Mouse (Mus musculus) erythroid progenitor cell, adult 5-6 weeks (primary cell): ENCODE measurements around the gene Sirt4. TPM values are rescaled to one million over a fixed set of nuclear protein-coding genes. Genes with fewer than 3 reads are reported as not detected.
A peak's percentile ranks its signal among the peaks of the same experiment; 100 is the strongest.
"Not testable (repeated sequence)": the region's sequence is repeated elsewhere in the genome, so short reads cannot be mapped to it uniquely, and the experiment has no call there.

Source experiments
- ATAC-seq: replicated peaks from 2 replicates; pipeline ENCODE4 v1.8.0; 2016; ENCODE audit warnings: moderate number of reproducible peaks, mild to moderate bottlenecking, moderate TSS enrichment, inconsistent platforms; ENCODE audit not compliant: poor library complexity, low FRiP score, severe bottlenecking
- total RNA-seq, 2 experiments: library from RNA; stranded (forward) in 1 of 2; stranded (reverse) in 1 of 2; fragments of 150-400 nt in 1 of 2; fragments of 186-747, 209-891 nt in 1 of 2; gene quantifications; 2 replicates each; pipeline versions ENCODE4 v1.2.3 to v1.2.4; 2015 to 2017; ENCODE audit warnings: low replicate concordance in 2 of 2

Gene Sirt4
- total RNA-seq (2015; ENCODE audit: low replicate concordance) (1.8 TPM in 1 of 2 replicates, not detected in the other), total RNA-seq (2017; ENCODE audit: low replicate concordance) (3.3 TPM in 1 of 2 replicates, not detected in the other)

DNA sequence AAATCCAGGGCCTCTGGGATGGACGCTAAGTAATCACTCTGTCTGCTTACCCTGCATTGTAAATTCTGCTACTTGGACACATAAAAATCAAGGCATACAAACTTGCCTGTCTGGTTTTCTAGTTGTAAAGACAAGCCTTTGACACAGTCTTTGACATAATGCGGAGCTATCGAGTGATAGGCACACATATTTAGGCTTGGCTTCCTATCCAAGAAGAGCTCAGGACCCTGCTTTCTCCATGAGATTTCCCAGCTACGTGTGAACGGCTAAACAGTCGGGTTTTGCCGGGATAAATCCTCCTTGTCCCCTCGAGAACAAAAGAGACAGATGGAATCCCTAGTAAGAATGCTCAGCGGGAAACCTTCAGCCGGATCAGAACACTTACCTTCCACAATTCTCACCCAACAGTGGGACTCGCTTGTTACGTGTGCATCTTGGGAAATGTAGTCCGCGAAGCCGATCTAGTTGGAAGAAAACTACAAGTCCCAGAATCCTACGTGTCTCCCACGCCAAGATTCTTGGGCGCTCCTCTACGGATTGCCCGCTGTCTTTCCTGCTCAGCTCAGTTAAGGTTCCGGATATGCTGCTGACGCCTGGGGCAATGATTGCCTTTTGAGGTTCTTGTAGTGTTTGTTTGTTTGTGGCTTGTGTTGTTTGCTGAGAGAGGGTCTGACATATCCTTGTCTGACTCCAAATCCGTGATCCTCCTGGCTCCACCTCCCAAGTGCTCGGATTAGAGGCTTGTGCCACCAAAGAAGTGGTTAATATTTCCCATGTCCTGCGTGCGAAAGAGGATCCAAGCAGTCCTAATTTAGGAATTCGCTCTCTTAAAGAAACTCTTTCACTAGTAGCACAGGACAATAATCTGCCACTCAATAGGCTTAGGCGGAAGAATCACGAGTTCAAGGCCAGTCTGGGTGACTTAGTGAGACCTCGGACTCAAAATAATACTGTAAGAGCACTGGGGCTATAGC, at the start of gene Sirt4:
TSS of gene Sirt4 (minus strand) at position 779 of the 974 bp plus-strand sequence.
- peak; percentile 96 for ATAC-seq

DNA sequence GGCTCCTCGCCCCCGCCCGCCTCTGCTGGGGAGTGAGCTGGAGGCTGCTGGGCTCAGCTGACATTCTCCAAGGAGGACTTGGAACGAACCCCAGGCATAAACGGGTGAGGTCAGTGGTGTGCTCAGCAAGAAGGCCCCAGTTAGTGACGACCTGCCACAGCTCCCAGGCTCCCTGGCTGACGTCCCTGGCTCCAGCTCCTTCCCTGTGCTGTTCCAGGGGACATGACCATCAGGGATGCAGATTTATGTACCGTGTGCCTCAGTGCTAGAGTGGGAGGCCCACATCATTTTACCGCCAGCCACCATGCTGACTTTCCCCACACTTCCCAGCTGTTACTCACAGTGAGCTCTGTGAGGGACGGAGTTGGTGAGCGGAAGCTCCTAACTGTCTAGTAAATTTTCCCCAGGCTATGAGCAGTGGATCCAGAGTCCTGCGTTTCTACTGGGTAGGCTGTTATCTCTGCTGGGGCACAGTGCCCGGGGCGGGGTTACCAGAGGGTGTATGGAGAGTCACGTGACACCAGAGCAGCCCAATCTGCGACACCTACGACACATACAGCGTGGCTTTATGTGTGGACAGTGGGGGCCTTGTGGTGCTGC, 47.2 kb upstream of the Sirt4 start:
- ATAC-seq = peak; percentile 92

DNA sequence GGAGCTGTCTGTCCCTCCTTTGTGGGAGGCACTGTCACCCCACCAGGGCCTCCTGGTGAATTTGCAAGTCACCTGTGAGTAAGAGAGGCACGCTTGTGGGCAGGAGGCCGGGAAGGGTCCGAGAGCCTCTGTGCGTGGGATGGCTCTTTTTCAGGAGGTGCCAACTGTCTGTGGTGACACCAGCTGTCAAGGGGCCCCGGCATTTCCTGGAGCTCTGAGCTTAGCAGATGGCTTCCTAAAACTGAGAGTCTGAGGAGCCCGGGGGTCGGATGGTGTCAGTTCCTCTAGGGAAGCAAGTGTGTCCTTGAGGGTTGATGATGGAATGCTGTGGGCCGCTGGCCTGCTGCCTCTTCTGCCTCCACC, 45.9 kb upstream of the Sirt4 start:
- ATAC-seq = no peak

DNA sequence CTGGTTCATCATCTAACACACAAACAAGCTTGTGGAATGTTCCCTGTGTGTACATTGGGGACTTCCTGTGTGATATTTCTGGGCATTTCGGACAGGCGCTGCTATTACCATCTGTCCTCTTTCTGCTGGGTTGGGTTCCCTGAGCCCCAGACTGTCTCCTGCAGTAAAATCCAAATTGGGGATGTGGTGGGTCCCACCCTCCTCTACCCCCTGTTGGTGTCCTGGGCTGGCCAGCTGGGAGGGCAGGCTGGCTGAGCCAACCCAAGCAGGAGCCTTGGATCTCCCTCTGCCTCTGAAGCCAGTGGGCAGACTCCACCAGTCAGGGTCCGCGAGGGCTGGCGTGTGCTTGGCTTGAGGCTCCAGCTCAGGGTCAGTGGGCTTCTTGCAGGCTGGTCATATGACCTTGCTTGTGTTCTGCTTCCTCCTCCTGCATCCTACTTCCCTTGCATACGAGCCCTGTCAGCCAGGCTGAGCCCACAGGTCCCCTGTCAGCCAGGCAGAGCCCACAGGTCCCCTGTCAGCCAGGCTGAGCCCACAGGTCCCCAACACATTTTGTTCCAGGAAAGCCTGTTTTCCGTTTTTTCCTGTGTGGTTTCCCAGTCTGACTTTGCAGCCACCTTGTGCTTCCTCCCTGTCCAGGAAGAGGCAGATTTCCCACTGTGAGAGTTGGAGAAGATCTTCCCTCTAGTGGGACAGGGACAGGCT, 45.4 kb upstream of the Sirt4 start:
- ATAC-seq = no peak

DNA sequence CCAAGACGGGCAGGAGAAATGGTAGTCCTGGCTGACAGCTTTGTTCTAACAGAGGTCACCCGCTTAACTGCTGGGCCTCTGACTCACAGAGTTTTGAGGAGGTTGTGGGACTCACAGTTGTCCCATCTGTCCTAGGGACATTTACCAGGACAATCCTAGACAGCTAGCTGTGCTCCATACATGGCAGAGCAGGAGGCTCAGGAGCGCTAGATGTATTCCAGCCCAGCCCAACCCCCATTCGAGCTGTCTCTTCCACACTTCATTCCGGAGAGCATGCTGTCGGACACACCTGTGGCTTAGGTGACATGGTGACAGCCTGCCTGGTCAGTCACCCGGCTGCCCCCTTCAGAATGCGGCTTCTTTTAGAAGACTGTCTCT, 44.8 kb upstream of the Sirt4 start:
- no peak for ATAC-seq

DNA sequence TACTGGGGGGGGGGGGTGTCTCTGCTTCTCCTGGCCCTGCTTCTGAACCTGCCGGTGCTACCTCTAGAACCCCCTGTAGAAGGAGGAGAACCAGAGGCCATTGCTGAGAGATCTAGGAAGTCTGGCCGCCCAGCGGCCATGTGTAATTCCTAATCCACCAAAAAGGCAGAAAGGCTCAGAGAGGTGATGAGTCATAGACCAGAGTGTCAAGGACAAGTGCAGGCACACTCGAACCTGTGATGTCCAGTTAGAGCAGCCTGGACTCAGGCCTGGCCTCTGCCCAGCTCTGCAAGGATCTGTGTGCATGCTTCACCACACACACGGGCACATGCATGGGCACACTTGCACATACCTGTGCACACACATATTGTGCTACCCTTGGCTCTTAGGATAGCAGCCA, 43.6 kb upstream of the Sirt4 start:
- ATAC-seq = no peak

DNA sequence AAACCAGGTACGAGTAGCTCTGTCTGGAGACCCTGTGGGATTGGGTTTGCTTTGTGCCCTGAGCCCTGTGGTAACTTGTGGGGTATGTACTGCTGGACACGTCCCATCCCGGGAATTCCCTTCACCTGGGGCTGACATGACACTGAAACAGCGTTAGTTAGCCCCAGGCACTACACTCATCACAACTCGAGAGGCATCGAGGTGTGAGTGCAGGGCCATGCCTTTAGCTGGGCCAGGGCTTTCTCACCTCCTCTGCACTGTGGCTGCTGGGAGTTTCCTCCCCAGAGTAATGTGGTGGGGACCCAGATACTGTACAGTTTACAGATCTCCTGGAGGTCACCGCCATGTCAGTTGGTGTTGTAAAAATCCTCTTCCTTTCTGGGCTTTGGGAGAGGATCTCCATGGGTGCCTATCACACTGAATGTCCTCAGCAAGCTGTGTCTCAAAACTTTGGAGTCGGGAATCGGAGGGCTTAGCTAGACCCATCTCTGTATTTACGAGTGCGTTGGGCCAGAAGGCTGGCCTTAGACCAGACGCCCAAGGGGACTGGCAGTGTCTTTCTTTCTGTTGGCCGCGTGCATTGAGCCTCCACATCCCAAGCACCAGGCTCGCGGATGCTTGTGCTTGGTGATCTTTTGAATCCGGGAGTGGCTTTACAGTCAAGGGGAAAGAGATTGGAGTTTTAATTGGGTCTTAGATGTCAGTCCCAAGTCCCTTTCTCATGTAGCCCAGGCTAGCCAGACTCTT, 42.1 kb upstream of the Sirt4 start:
- no peak for ATAC-seq

DNA sequence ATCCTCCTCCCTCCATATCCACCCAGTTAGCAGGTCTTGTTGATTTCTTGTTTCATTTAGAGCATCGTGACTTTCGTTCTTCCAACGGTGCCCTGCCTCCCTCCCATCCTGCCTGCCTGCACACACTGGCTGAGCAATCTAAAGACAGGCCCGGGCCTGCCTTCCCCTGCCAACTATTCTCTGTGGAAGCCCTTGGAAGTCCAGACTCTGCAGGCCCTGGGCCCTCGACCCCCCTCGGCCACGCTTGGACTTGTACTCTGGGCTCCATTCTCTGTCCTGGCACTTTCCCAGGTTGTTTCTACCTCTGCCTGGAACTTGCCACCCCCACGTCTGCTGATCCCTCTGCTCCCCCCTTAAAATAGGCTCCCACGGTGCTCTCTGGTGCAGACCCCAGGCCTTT, 41.4 kb upstream of the Sirt4 start:
- ATAC-seq = no peak

DNA sequence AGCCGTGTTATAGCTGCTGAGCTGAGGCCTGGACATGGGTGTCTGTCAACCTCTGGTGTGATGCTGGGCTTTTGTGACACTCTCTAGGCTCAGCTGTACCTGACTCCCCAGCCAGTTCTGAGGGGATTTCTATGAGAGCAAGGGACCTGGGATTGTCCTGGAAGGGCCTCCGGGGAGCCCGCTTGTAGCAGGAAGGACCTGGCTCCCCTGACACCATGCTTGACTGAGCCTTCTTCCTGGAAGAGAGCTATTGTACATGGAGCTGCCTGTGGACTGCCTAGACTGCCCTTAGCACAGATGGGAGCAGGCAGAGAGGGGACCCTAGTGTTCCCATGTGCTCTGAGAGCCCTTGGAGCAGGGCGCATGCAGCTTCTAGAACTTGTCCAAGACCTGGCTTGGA, 40.9 kb upstream of the Sirt4 start:
- ATAC-seq = no peak

DNA sequence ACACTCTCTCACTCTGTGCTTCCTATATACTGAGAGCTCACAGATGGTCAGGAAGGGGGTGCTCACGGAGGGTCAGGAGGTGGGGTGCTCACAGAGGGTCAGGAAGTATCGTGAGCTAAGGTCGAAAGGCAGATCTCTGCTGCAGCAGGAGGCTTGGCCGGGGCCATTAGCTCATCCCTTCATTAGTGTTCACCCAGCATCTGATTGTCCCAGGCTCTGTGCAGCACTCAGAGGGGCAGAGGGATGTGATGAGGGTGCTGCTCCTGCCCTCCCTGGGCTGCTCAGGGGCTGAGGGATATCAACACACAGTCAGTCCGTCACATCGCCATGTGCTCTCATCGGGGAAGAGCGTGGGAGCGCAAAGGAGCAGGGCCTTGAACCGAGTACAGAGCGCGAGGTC, 39.9 kb upstream of the Sirt4 start:
- no peak for ATAC-seq

DNA sequence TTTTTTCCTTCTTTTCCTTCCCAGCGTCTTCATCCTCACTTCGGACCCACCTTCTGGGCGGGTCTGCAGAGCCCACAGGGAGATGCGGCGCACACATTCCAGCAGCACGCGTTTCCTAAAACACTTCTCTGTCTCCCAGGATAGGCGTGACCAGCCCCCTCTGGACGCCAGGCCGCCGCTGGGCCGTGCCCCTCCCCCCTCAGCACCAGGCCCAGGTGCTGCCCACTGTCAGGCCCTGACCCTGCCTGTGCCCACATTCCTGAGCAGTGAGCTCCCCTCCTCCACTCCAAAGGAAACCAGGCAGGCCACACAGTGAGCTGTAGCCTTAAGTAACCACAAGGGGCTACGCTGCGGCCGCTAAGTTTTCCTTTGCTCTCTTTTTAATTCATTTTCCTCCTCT, 39.4 kb upstream of the Sirt4 start:
- ATAC-seq = no peak

DNA sequence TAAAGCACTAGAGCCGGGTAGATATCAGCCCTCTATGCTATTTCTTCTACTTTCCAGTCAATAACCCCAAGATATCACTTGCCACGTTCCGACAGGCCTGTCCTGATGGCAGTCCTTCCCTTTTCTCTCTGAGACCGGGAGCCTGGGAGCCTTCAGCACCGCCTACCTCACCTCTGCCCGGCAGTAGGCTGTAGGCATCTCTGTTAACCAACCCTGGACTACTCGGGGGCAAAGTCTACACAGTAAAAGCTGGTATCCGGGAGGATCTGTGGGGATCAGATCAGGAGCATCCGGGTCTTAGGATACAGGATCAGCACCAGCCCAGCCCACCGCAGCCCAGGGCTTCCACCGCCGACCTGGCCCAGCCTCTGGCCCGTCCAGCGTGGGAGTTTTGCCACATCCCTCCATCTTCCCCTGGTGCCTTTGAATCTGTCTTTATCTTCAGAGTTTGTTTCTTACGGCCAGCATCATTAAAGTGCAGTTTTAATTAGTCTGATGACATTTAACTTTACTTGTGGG, 38.5 kb upstream of the Sirt4 start:
- ATAC-seq = no peak

DNA sequence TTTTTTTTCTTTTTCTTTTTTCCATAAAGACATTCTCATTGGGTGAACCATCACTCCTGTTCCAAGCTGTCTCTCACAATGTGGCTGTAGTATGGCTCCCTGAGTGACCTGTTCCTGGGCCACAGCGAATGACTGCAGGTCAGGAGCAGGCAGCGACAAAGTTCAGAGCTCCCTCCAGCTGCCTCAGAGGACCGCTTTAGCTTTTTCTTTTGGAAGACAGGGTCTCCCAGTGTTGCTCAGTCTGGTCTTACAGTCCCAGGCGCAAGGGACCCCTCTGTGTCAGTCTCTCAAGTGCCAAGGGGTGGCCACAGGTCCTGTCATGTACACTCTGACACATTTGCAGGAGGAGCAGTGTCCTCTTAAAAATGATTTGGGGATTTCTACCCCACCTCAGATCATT, 38.0 kb upstream of the Sirt4 start:
- ATAC-seq = no peak

DNA sequence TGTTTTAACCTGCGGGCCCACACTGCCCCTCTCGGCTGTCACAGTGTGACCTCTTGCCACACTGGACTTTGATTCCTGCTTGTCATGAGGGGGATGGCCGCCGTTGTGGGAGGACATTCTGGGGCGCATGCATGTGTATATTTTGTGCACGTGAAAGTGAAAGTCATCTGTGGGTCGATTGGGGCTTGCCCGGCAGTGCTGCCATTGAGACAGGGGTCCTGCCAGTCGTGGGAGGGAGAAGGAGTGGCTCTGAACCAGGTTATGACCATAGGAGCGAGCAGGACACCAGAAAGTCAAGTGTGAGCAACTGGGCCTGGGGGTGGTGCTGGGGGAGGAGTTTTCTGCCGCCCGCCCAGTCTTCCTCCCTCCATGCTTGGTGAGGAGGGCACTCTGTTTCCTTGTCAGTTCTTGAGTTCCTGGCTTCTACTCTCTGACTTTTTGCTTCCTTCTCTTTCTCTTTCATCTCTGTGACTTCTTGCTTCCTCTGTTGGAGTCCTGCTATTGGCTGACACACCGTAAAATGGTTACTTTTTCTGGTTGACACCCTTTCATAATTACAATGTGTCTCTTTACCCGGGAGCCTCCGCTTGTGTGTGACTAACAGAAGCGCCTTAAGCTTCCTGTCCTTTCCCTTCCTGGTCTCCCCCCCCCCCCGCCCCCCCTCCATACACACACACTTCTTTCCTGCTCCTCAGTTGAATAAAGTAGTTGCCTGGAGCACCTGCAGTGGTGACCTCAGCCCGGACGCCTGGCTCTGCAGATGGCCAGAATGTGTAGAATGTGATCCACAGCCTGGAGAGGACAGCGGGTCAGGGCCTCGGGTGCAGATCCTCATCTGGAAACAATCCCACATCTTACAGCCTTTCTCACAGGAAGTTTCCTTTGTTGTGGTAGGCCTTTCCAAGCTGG, 37.3 kb upstream of the Sirt4 start:
- ATAC-seq = peak; percentile 72

DNA sequence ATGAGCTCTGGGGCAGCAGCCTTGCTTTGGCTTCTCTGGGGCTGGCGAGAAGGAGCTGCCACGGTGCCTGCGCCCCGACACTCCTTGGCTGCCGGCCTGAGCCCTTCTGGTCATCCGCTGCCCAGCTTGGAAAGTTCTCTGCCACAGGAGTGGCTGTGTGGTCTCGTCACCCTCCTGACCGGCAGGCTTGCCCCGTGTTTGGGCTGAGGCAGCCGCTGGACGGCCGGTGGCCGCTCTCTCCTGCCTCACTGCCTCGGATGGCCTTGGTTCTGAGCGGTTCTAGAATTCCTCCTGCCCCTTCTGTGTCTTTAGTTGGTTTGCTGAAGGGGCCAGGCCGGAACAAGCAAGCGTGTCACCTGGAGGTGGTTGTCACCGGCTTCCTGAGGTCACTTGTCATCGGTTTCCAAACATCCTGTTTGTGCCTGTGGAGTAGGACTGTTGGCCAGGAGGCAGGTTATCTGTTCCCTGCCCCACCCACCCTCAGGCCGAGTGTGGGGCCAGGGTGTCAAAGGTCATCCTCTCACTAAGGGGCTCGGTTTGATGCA, 35.9 kb upstream of the Sirt4 start:
- no peak for ATAC-seq

DNA sequence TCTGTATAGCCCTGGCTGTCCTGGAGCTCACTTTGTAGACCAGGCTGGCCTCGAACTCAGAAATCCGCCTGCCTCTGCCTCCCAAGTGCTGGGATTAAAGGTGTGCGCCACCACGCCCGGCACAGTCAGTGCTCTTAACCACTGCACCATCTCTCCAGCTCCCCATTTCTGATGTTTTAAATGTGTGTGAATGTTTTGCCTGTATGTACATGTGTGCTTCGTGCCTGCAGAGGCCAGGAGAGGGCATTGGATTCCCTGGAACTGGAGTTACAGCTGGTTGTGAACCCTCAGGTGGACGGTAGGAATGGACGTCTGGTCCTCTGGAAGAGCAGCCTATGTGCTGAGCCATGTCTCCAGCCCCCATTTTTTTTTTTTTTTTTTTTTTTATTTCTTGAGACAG, 33.7 kb upstream of the Sirt4 start:
- not testable (repeated sequence) for ATAC-seq

DNA sequence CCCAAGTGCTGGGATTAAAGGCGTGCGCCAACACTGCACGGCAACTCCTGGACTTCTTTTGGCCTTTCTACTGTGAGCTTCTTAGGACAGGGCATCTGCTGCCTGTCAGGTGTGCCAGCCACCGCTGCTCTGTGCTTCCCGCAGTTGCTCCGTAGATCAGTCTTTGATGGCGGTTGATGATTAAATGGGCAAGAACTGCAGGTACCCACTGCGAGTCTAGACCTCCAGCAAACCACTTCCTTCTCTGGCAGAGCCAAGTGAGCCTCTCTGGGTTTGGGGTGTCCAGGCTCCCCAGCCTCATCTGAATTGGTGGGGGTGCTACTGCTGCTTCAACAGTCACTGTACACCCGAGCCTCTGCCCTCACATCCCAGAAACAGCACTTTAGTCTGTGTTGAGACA, 33.0 kb upstream of the Sirt4 start:
- no peak for ATAC-seq

DNA sequence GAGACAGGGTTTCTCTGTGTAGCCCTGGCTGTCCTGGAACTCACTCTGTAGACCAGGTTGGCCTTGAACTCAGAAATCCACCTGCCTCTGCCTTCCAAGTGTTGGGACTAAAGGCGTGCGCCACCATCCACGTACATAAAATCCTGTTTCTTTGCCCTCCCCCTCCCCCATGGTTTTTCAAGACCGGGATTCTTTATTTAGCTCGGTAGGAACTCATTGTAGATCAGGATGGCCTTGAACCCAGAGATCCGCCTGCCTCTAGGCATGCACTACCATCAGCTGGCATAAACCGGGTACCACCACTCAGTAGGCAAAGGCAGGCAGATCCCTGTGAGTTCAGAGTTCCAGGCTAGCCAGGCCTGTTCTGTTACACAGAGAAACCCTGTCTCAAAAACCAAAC, 32.4 kb upstream of the Sirt4 start:
- no peak for ATAC-seq
